Mouse (Mus musculus): ENCODE data around the gene Ankrd66.
"Not testable (repeated sequence)": the region's sequence is repeated elsewhere in the genome, so short reads cannot be mapped to it uniquely, and the experiment has no call there.

Ankrd66 gene

DNA sequence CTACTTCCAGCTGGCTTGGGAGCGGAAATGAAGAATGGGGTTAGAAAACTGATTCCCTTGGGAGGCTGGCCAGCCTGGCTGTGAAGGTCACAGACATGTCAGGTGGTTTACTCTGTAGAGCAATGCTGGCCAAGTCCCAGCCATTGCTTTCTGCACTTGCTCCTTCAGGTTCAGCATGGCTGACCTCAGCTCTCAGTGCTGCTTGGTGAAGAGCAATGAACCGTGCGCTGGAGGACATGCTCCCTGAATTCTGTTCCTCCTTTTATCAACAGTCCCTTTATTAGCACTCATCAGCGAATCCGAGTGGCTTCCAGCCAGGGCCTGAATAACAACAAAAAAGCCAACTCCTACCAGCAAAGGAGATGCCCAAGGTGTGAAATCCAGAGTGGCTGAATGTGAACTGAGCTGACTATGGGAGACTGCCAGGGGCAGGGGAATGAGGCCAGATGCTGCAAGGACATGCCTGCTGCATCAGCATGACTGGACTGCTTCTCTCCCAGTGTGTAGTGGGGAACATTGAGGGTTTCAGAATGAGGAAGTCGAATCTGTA, 14.2 kb upstream of the Ankrd66 start:
- DNase-seq (ENCODE audit: low read depth, low spot score): peak; percentile 29
- no peaks in the 10 kb centered on the region for H3K27me3 ChIP-seq (ENCODE audit: control insufficient read depth, insufficient read depth, low read length, poor library complexity, severe bottlenecking)
- H3K36me3 ChIP-seq (ENCODE audit: control insufficient read depth, insufficient read depth, low read length, poor library complexity, severe bottlenecking): no peaks in the 10 kb centered on the region

DNA sequence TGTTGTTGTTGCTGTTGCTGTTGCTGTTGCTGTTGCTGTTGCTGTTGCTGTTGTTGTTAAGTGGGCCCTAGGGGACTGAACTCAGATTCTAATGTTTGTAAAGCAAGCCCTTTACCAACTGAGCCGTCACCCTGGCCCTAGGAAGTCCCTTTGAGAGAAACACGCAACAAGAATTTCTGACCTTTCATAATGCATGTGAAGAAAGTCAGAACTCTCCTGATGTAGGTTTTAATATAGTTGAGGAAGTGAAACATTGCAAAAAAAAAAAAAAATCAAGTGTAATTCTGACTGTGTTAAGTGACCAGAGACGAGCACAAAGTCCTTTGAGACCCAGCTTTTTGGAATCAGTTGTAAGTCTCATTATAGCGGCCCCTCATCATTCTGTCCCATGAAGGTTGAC, 13.7 kb upstream of the Ankrd66 start:
- H3K36me3 ChIP-seq (ENCODE audit: control insufficient read depth, insufficient read depth, low read length, poor library complexity, severe bottlenecking): no peaks in the 10 kb centered on the region
- DNase-seq (ENCODE audit: low read depth, low spot score): no peak
- H3K27me3 ChIP-seq (ENCODE audit: control insufficient read depth, insufficient read depth, low read length, poor library complexity, severe bottlenecking): no peaks in the 10 kb centered on the region

DNA sequence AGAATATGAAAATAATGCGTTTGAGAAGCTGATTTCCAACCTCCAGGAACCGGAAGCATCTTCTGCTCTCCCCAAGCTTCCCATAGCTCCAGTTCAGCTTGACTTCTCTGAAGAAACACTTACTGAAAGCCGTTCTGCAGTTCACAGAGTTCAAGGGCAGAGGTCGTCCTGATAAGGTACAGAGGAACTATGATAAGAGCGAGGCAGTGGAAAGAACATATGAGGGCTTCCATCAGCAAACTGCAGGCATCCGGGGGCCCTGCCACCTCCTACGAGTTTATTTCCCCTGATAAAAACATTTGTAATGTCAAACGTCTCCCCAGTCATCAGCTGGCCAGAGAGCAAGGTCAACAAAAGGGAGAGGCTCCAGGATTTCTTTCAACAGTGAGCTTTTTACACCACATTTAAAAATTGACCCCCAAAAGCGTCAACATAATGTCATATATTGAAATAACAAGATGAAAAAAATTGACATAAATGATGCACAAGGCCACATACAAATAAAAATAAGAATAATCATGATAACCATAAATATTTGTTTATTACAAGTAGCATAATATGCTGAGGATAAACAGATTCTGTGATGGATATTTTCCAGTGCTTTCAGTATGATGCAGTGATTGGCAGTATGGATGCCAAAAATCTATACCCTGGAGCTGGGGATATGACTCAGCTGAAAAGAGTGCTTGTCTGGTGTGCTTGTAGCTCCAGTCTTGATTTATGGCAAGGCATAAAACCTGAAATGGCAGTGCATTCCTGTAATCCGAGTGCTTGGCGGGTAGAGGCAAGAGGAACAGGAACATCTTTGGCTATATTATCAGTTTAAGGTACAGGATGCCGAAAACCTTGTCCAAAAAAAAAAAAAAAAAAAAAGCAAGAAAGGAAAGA, 11.3 kb upstream of the Ankrd66 start:
- no peak for DNase-seq (ENCODE audit: low read depth, low spot score)
- Histone ChIP-seq H3K27me3 (ENCODE audit: control insufficient read depth, insufficient read depth, low read length, poor library complexity, severe bottlenecking) (no peaks in the 10 kb centered on the region), H3K36me3 (ENCODE audit: control insufficient read depth, insufficient read depth, low read length, poor library complexity, severe bottlenecking) (no peaks in the 10 kb centered on the region)

DNA sequence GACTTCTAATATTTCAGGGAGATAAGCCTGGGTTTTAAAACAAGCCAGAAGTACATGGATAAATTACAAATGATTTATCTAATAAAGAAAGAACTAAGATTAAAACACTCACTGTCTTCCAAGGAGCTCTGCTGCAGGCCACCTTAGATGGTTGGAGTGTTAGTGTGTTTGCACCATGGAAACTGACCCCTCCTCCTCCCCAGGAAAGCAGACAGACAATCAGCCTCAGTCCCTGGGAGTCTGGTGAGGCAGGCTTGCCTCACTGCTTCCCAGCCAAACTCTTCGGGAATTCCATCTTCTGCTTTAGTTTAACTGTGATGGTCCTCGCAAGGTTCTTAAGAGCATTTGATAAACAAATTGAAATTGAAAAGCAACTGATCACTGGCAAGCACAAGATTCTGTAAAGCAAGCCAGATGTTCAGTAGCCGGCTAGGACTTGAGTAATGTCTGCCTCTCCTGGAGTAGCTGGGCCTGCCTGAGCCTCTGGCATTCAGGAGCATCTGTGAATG, 7.7 kb upstream of the Ankrd66 start:
- DNase-seq (ENCODE audit: low read depth, low spot score): no peak
- Histone ChIP-seq H3K27me3 (ENCODE audit: control insufficient read depth, insufficient read depth, low read length, poor library complexity, severe bottlenecking) (no peaks in the 10 kb centered on the region), H3K36me3 (ENCODE audit: control insufficient read depth, insufficient read depth, low read length, poor library complexity, severe bottlenecking) (no peaks in the 10 kb centered on the region)

DNA sequence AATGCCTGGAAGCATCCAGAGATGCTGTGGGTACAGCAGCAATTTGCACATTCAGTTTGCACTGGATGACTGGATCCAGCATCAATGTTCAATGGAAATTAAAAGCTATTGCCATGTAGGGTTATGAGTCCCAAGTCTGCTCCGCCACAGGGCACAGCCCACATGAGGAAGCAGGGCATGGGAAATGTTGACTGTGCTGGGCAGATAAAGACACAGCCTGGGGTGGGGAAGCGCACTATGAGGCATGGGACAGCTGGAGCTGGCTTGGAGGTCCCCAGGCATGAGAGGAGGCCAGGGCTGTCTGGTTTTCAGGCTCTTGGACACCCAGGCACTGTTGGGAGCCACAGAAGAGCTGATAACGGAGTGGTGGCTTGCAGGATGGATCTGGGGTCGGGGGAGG, 601 bp upstream of the Ankrd66 start:
- no peaks in the 10 kb centered on the region for H3K36me3 ChIP-seq (ENCODE audit: control insufficient read depth, insufficient read depth, low read length, poor library complexity, severe bottlenecking)
- no peaks in the 10 kb centered on the region for H3K27me3 ChIP-seq (ENCODE audit: control insufficient read depth, insufficient read depth, low read length, poor library complexity, severe bottlenecking)
- no peak for DNase-seq (ENCODE audit: low read depth, low spot score)

DNA sequence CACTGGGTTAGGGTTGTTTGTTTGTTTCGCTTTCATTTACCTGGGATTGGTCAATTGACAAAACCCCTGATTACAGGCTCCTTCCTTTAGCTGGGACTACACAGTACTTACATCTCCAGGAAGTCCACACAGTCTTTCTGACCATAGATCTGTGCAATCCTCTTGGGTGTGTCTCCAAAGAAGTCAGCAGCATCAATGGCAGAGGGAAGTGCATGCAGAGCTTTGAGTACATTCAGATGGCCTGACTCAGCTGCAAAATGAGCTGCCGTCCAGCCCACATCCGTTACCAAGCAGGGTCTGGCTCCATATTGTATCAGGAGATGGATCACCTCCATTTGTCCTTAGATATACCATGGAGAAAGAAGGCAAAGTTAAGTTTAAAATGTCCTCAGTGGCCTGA, 4.7 kb downstream of the Ankrd66 start:
- Histone ChIP-seq H3K36me3 (ENCODE audit: control insufficient read depth, insufficient read depth, low read length, poor library complexity, severe bottlenecking) (no peaks in the 10 kb centered on the region), H3K27me3 (ENCODE audit: control insufficient read depth, insufficient read depth, low read length, poor library complexity, severe bottlenecking) (no peaks in the 10 kb centered on the region)
- DNase-seq (ENCODE audit: low read depth, low spot score): no peak

DNA sequence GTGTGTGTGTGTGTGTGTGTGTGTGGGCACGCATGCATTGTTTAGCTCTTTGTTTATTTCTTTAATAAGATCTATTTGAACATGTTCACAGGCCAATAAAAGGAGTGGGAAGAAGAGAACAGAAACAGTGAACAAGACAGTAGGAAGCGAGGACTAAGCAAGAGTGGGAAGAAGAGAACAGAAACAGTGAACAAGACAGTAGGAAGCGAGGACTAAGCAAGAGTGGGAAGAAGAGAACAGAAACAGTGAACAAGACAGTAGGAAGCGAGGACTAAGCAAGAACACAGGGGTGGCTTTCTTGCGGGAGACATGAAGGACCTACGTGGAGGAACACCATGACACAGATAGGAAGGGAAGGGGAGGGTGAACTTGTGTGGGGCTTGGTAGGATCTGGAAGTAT, 6.6 kb downstream of the Ankrd66 start:
- H3K36me3 ChIP-seq (ENCODE audit: control insufficient read depth, insufficient read depth, low read length, poor library complexity, severe bottlenecking); H3K27me3 ChIP-seq (ENCODE audit: control insufficient read depth, insufficient read depth, low read length, poor library complexity, severe bottlenecking); DNase-seq (ENCODE audit: low read depth, low spot score): not testable (repeated sequence)

DNA sequence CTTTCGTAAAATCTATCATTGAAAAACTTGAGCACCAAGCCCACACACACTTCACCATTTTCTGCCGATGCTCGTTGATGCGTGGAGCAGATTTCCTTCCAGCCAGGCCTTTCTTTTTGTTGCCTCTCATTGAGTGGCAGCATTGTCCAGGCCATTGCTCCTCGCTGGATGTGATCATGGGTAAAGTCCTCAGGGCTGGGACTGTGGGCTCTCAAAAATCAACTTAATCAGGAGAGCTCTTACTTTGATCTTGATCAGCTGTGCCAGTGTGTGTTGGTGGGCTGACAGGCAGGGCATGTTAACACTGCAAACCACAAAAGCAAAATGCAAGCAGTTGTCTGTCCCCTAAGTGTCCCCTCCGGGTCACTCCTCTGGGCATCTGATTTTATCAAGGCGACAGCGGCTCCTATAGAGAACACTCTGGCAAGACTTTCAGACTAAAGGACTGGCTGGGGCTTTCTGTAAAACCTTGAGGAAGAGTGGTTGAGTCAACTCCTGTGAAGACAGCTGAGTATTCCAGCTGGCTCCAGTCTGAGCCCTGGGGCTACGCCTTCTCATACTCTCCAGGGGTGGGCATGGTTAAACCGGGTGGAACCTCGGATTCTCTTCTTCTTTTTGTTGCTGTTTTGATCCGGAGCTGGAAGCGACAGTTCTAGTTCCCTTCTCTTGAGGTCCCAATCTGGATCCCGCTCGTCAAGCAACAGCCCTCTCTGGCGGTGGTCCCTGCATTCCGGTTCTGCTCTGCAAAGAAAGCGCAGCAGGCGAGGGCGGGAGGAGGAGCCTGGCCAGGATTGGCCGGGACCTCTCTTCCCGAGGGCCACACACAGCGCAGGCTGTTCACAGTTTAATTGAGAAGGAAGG, 8.8 kb downstream of the Ankrd66 start:
- Histone ChIP-seq H3K36me3 (ENCODE audit: control insufficient read depth, insufficient read depth, low read length, poor library complexity, severe bottlenecking) (no peaks in the 10 kb centered on the region), H3K27me3 (ENCODE audit: control insufficient read depth, insufficient read depth, low read length, poor library complexity, severe bottlenecking) (no peaks in the 10 kb centered on the region)
- DNase-seq (ENCODE audit: low read depth, low spot score): no peak

DNA sequence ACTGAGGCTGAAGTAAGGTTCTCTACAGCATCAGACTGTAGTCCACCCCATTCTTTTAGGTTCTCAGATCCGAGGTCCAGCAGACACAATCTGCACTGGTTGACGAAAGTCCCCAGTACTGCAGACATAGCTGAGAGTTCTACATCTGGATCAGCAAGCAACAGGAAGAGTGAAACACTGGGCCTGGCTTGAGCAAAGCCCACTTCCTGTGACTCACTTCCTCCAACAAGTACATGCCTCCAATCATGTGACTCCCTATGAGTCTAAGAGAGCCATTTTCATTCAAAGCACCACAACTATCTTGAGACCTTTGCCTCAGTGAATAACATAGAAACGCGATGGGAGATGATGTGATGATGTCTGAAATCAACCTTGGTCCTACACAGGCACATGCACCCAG, 12.2 kb downstream of the Ankrd66 start:
- DNase-seq (ENCODE audit: low read depth, low spot score): no peak
- Histone ChIP-seq H3K27me3 (ENCODE audit: control insufficient read depth, insufficient read depth, low read length, poor library complexity, severe bottlenecking) (no peaks in the 10 kb centered on the region; the same call in 1 of the 2 replicates), H3K36me3 (ENCODE audit: control insufficient read depth, insufficient read depth, low read length, poor library complexity, severe bottlenecking) (no peaks in the 10 kb centered on the region)

DNA sequence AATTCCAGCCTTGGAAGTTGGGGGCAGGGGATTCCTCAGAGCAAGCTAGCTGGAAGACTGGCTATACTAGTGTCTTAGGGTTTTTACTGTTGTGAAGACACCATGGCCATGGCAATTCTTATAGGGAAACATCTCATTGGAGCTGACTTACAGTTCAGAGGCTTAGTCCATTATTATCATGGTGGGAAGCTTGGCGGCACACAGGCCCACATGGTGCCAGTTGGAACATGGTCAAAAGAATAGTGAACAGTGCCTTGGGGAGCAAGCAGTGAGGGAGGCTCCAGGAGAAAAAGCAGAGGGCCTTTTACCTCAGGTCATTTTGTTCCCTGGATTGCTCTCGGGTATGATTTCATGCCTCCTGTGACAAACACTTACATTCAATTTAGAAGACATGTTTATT, 12.9 kb downstream of the Ankrd66 start:
- DNase-seq (ENCODE audit: low read depth, low spot score): no peak
- no peaks in the 10 kb centered on the region for H3K36me3 ChIP-seq (ENCODE audit: control insufficient read depth, insufficient read depth, low read length, poor library complexity, severe bottlenecking)
- no peaks in the 10 kb centered on the region; the same call in 1 of the 2 replicates for H3K27me3 ChIP-seq (ENCODE audit: control insufficient read depth, insufficient read depth, low read length, poor library complexity, severe bottlenecking)

DNA sequence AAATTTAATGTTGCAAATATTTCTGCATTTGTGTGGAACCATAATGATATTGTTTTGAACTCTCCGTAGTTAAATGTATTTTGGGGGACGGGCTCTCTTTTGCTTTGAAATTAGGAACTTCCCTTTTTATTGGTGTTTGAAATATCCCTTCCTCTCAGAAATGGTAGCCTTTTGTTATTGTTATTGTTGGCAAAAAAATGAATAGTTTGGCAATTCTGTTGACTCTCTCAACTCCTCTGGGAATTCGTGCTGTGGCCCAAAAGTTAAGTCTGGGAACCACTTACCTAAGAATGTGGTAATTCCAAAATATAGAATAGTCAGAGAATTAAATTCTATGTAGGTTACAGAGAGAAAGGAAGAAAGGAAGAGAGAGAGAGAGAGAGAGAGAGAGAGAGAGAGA, 23.3 kb downstream of the Ankrd66 start:
- Histone ChIP-seq H3K36me3 (ENCODE audit: control insufficient read depth, insufficient read depth, low read length, poor library complexity, severe bottlenecking) (no peaks in the 10 kb centered on the region), H3K27me3 (ENCODE audit: control insufficient read depth, insufficient read depth, low read length, poor library complexity, severe bottlenecking) (no peaks in the 10 kb centered on the region)
- no peak for DNase-seq (ENCODE audit: low read depth, low spot score)

DNA sequence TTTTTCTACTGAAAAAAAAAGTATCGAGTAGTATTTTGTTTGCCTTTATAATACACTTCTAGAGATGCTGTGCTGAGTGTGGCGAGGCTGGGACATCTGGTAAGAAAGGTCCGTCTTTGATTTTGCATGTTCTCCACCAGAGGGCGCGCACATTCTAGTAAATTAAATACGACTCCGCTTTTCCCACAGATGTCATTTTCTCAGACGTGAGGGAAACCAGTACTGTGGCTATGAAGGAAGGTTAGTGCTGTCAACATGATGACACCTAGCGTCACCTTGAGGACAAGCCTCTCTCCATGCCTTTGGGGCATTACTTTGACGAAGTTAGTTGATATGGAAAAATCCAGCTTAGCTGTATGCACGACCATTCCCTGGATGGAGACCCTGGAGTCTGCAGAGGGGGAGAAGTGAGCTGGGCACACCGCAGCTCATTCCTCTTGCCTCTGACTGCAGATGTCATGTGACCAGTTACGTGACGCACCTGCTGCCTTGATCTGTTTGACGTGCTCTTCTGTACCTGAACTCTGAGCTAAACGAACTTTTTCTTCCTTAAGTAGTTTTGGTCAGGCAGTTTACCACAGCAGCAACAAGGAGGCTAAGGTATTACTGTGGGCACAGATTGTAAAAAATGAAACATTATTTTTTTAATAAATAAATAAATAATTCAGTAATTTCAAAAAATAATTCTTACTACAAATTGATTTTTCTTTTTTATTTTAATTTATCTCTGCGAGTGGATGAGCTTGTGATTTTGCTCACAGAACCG, 24.6 kb downstream of the Ankrd66 start:
- DNase-seq (ENCODE audit: low read depth, low spot score): peak; percentile 73
- no peaks in the 10 kb centered on the region for H3K36me3 ChIP-seq (ENCODE audit: control insufficient read depth, insufficient read depth, low read length, poor library complexity, severe bottlenecking)
- no peaks in the 10 kb centered on the region for H3K27me3 ChIP-seq (ENCODE audit: control insufficient read depth, insufficient read depth, low read length, poor library complexity, severe bottlenecking)

DNA sequence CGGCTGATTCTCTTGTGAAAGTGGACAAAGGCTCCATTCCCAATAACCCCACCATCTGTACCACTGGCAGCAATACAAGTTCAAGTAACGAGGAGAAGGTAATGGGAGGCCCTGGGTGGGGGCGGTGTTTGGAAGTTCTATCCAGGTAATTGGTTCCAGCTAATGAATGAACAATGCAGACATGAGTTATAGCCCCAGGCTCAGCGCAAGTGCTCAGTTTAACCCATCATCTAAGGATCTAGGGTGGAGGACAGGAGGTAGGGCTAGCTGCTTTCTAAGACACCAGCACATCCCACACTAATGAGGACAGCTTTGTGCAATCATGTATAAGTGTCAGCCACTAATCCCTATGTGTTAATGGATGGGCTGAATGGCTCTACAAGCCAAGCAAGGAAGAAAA, 32.7 kb downstream of the Ankrd66 start:
- no peaks in the 10 kb centered on the region for H3K36me3 ChIP-seq (ENCODE audit: control insufficient read depth, insufficient read depth, low read length, poor library complexity, severe bottlenecking)
- DNase-seq (ENCODE audit: low read depth, low spot score): no peak

DNA sequence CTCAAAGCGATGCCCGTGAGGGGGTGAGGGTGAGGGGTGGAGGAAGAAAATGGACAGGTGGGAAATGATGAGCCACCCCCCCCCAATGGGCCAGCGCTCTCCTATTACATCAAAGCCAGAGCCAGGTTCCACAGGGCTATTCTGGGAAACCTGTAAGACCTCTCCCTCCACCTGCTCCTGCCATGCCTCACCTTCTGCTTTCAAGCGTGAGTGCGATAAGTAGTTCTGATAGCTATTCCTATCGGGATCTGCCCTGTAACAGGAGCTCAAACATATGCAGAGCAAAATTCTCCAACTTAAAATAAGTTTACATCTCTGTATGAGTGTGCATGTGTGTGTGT, 38.9 kb downstream of the Ankrd66 start:
- DNase-seq (ENCODE audit: low read depth, low spot score): no peak
- no peaks in the 10 kb centered on the region for H3K36me3 ChIP-seq (ENCODE audit: control insufficient read depth, insufficient read depth, low read length, poor library complexity, severe bottlenecking)
- H3K27me3 ChIP-seq (ENCODE audit: control insufficient read depth, insufficient read depth, low read length, poor library complexity, severe bottlenecking): no peaks in the 10 kb centered on the region

More for the DNA sequence above, 32.7 kb downstream of the Ankrd66 start:
- H3K27me3 ChIP-seq (ENCODE audit: control insufficient read depth, insufficient read depth, low read length, poor library complexity, severe bottlenecking): no peaks in the 10 kb centered on the region
